ENCODE assay signal across 27 mouse cellular contexts in genomic region chr1:43996914-43997589, GRCm38 (mm10). TPM values are rescaled to one million over a fixed set of nuclear protein-coding genes. Genes with fewer than 3 reads are reported as not detected.
DNase-seq lines count a peak whose midpoint lies in the region; ATAC-seq and TF ChIP-seq lines count a peak whose summit lies in the region.
"Had no signal": no experiment of that assay in that cellular context is flagged by ENCODE, and none has a peak within 500 bp of the region (broad histone marks: within the 10 kb centered on the region; RNA-seq: fewer than 3 reads in every experiment).

No protein-coding gene starts in this region.

- H3K4me1 ChIP-seq in heart, adult 2 months (ENCODE audit: control insufficient read depth, insufficient read depth, low read length), result no peaks in the 10 kb centered on the region
- no peaks in the 10 kb centered on the region for H3K4me1 ChIP-seq in liver, embryonic 11.5 days (replicated peaks; ENCODE audit: control insufficient read depth, insufficient read depth, low read length)
- H3K4me1 ChIP-seq: embryonic facial prominence, embryonic 12.5 days; embryonic facial prominence, embryonic 15.5 days; hindbrain, embryonic 10.5 days; hindbrain, embryonic 13.5 days had no signal

- WGBS in heart, adult 2 months, result 93% methylated on average over 4 of the region's 4 CpGs
- WGBS in liver, embryonic 11.5 days, result 92% methylated on average over 4 of the region's 4 CpGs

- no peaks in the 10 kb centered on the region for H3K79me2 ChIP-seq in heart, adult 2 months (replicated peaks; ENCODE audit: control insufficient read depth, insufficient read depth, low read length)

- no peaks in the 10 kb centered on the region for H3K9me3 ChIP-seq in liver, embryonic 11.5 days (ENCODE audit: control insufficient read depth, low read length)
- H3K9me3 ChIP-seq: embryonic facial prominence, embryonic 12.5 days; G1E had no signal

- intact Hi-C loops in heart, adult 2 months (cut with DNase I), result no loop called here

- peak; percentile 12 for DNase-seq in CD4-positive, CD25-positive, alpha-beta regulatory T cell, adult 2 months (ENCODE audit: low read depth, low spot score)
- peak; percentile 22 for DNase-seq in NIH3T3 (ENCODE audit: low read depth)
- no peak for DNase-seq in heart, adult 8-10 months (ENCODE audit: low spot score)
- no peak for DNase-seq in heart, adult 2 months
- no peak for DNase-seq in liver, embryonic 11.5 days (ENCODE audit: low spot score)
- DNase-seq: adrenal gland, postnatal 10 days; adrenal gland, postnatal 36 days; cerebellum, adult 18-20 months; cerebellum, adult 9-10 months; cerebellum, postnatal 14 days; forebrain, postnatal 0 days; gastrocnemius, adult 2 months; gastrocnemius, postnatal 14 days; heart, adult 18-20 months; heart, postnatal 36 days; kidney, adult 2 months had no signal

- H3K36me3 ChIP-seq in heart, adult 2 months (ENCODE audit: control insufficient read depth, insufficient read depth, low read length), result peaks cover 3% of the 10 kb centered on the region
- peaks cover 29% of the 10 kb centered on the region for H3K36me3 ChIP-seq in liver, embryonic 11.5 days (ENCODE audit: control insufficient read depth, insufficient read depth, low read length)

- no peak for TF ChIP-seq POLR2A in heart, adult 2 months (IDR thresholded peaks at IDR 0.05; ENCODE audit: insufficient read depth, low read depth, low read length)

- H3K9ac ChIP-seq in heart, adult 2 months (ENCODE audit: low read depth, low read length), result no peak overlapping the region
- H3K9ac ChIP-seq in liver, embryonic 11.5 days (ENCODE audit: low read depth, low read length), result no peak overlapping the region
- H3K9ac ChIP-seq: embryonic facial prominence, embryonic 12.5 days; embryonic facial prominence, embryonic 15.5 days; forebrain, postnatal 0 days; hindbrain, embryonic 13.5 days had no signal

- no peaks in the 10 kb centered on the region for H3K27me3 ChIP-seq in heart, adult 2 months (ENCODE audit: control insufficient read depth, insufficient read depth, low read length)
- no peaks in the 10 kb centered on the region for H3K27me3 ChIP-seq in liver, embryonic 11.5 days (replicated peaks; ENCODE audit: control insufficient read depth, insufficient read depth, low read length)
- H3K27me3 ChIP-seq: embryonic facial prominence, embryonic 12.5 days; embryonic facial prominence, embryonic 15.5 days; hindbrain, embryonic 13.5 days had no signal

- no peak overlapping the region for H3K4me3 ChIP-seq in heart, adult 2 months
- H3K4me3 ChIP-seq in liver, embryonic 11.5 days (ENCODE audit: low read depth, low read length), result no peak overlapping the region
- H3K4me3 ChIP-seq: embryonic facial prominence, embryonic 12.5 days; embryonic facial prominence, embryonic 15.5 days; gastrocnemius, adult 2 months; hindbrain, embryonic 10.5 days; hindbrain, embryonic 13.5 days had no signal

- ATAC-seq in inflammation-experienced regulatory T-cells, adult 6 months, result peak; percentile 46
- no peak for ATAC-seq in liver, embryonic 11.5 days (replicated peaks; ENCODE audit: low FRiP score)
- ATAC-seq: forebrain, embryonic 14.5 days; forebrain, postnatal 0 days; hindbrain, embryonic 16.5 days; intestine, postnatal 0 days had no signal

- no peak overlapping the region for H3K4me2 ChIP-seq in liver, embryonic 11.5 days
- H3K4me2 ChIP-seq: embryonic facial prominence, embryonic 12.5 days; embryonic facial prominence, embryonic 15.5 days; heart, embryonic 11.5 days; hindbrain, embryonic 13.5 days had no signal

- H3K27ac ChIP-seq in heart, adult 2 months, result no peak overlapping the region
- no peak overlapping the region for H3K27ac ChIP-seq in liver, embryonic 11.5 days (ENCODE audit: low read depth, low read length)
- H3K27ac ChIP-seq: embryonic facial prominence, embryonic 12.5 days; embryonic facial prominence, embryonic 15.5 days; gastrocnemius, adult 2 months; hindbrain, embryonic 10.5 days; hindbrain, embryonic 13.5 days had no signal

- no peak for TF ChIP-seq EP300 in heart, adult 2 months (IDR thresholded peaks at IDR 0.05; ENCODE audit: insufficient read depth, low read depth, low read length)

- TF ChIP-seq CTCF in heart, adult 2 months (IDR thresholded peaks at IDR 0.05), result no peak

RNA-seq across cellular contexts. Expression of gene Mettl21c, which starts 22.8 kb away (rescaled TPM):
- polyA plus RNA-seq in inflammation-experienced regulatory T-cells, adult 6 months (2017; shearing (Covaris generic)), result 1 to 10 TPM; 2.0 to 2.4 (median 2.1) TPM
- not detected for total RNA-seq in heart, adult 8-10 months (2022)
- not detected for total RNA-seq in heart, adult 2 months (2021)
- not detected in 2 replicates for polyA plus RNA-seq in heart, adult 2 months (2012; rRNA removed)
- polyA plus RNA-seq in liver, embryonic 11.5 days (2014; fragmentation: Nextera tagmentation; extraction: Ambion mirVana), result 0.04 and 0.68 TPM in 2 replicates
- total RNA-seq: adrenal gland, adult 18-20 months; adrenal gland, postnatal 36 days; heart, adult 18-20 months; heart, postnatal 36 days had no signal
- polyA plus RNA-seq: G1E had no signal

Comparison
In these comparisons a context has a peak if more than half of its experiments do, and no peak if none do; other contexts are left out.
1. DNase-seq: peak in CD4-positive, CD25-positive, alpha-beta regulatory T cell, adult 2 months (single experiment) and NIH3T3 (single experiment); none in heart, adult 8-10 months (single experiment), heart, adult 2 months (0 of 2) and liver, embryonic 11.5 days (single experiment).